Mouse (Mus musculus): ENCODE measurements around the gene Angptl4. TPM values are rescaled to one million over a fixed set of nuclear protein-coding genes. Genes with fewer than 3 reads are reported as not detected.
"Not testable (repeated sequence)": the region's sequence is repeated elsewhere in the genome, so short reads cannot be mapped to it uniquely, and the experiment has no call there.

Angptl4 gene
- total RNA-seq (2021): 1 to 10 TPM; 4.1 to 4.2 TPM
- long read RNA-seq, experiment 1, partial matches to known transcripts: 1 of 5 reads
- long read RNA-seq, experiment 1, other reads (novel, unspliced or antisense): 0 of 5 reads
- long read RNA-seq, experiment 2, transcript Angptl4-201 (7 exons, 3,308 nt): major isoform, 6 of 8 reads
- long read RNA-seq, experiment 2, partial matches to known transcripts: 1 of 8 reads
- long read RNA-seq, experiment 2, other reads (novel, unspliced or antisense): 1 of 8 reads

- Histone ChIP-seq H3K27ac (peak within 1 kb of the TSS; percentile 80), H3K4me3 (peak within 1 kb of the TSS; percentile 55)
- TF ChIP-seq CTCF (conservative IDR thresholded peaks at IDR 0.05): peak; percentile 45
- peak in 1 of 2 experiments; percentile 42 for DNase-seq (ENCODE audit: low spot score in 2 of 2)
Observed at GRCm38 (mm10) chr17:33781124-33781977, at the start of gene Angptl4. Gene Angptl4, minus strand, starts transcription at chr17:33781830.

GRCm38 (mm10) chr17:33829561-33829960 is 47.9 kb upstream of the Angptl4 start:
- no peak for DNase-seq (ENCODE audit: low spot score in 2 of 2)
- Histone ChIP-seq H3K27ac (peak overlapping the region; percentile 36), H3K4me3 (no peak overlapping the region)
- no peak for TF ChIP-seq CTCF (conservative IDR thresholded peaks at IDR 0.05)

- no peak for DNase-seq (ENCODE audit: low spot score in 2 of 2)
- TF ChIP-seq CTCF (conservative IDR thresholded peaks at IDR 0.05): no peak
- Histone ChIP-seq H3K4me3 (no peak overlapping the region), H3K27ac (no peak overlapping the region)
Observed at GRCm38 (mm10) chr17:33828892-33829291, 47.3 kb upstream of the Angptl4 start.

GRCm38 (mm10) chr17:33826850-33827249 is 45.2 kb upstream of the Angptl4 start:
- H3K4me3 ChIP-seq: no peak overlapping the region
- peak; percentile 63 to 69 for DNase-seq (ENCODE audit: low spot score in 2 of 2)
- TF ChIP-seq CTCF (conservative IDR thresholded peaks at IDR 0.05): peak; percentile 96
- peak overlapping the region; percentile 8; the same call in 1 of the 2 replicates for H3K27ac ChIP-seq

- Histone ChIP-seq H3K4me3 (peak overlapping the region; percentile 63), H3K27ac (peak overlapping the region; percentile 95; the same call in 1 of the 2 replicates)
- no peak for TF ChIP-seq CTCF (conservative IDR thresholded peaks at IDR 0.05)
- no peak for DNase-seq (ENCODE audit: low spot score in 2 of 2)
Observed at GRCm38 (mm10) chr17:33825462-33825861, 43.8 kb upstream of the Angptl4 start.

GRCm38 (mm10) chr17:33824997-33825330 is 43.3 kb upstream of the Angptl4 start:
- DNase-seq (ENCODE audit: low spot score in 2 of 2): not testable (repeated sequence)
- peak overlapping the region; percentile 63 for H3K4me3 ChIP-seq
- peak overlapping the region; percentile 95 for H3K27ac ChIP-seq

GRCm38 (mm10) chr17:33824084-33824996 is 42.7 kb upstream of the Angptl4 start, which contains the start of the genes Rps28 and Ndufa7:
Gene Rps28, minus strand, starts transcription at chr17:33824562.
Gene Ndufa7, plus strand, starts transcription at chr17:33824572.
- TF ChIP-seq CTCF (conservative IDR thresholded peaks at IDR 0.05): no peak

GRCm38 (mm10) chr17:33823171-33823570 is 41.5 kb upstream of the Angptl4 start:
- peak overlapping the region; percentile 63 for H3K4me3 ChIP-seq
- peak overlapping the region; percentile 95; the same call in 1 of the 2 replicates for H3K27ac ChIP-seq
- DNase-seq (ENCODE audit: low spot score in 2 of 2): not testable (repeated sequence)

More at GRCm38 (mm10) chr17:33824084-33824996, 42.7 kb upstream of the Angptl4 start, which contains the start of the genes Rps28 and Ndufa7:
- peak within 1 kb of the TSS; percentile 95 for H3K27ac ChIP-seq
- DNase-seq (ENCODE audit: low spot score in 2 of 2): peak; percentile 97 to 99
- H3K4me3 ChIP-seq: peak within 1 kb of the TSS; percentile 63

GRCm38 (mm10) chr17:33822436-33822959 is 40.9 kb upstream of the Angptl4 start:
- Histone ChIP-seq H3K27ac (no peak overlapping the region), H3K4me3 (no peak overlapping the region)
- no peak for DNase-seq (ENCODE audit: low spot score in 2 of 2)
- peak; percentile 56 for TF ChIP-seq CTCF (conservative IDR thresholded peaks at IDR 0.05)

GRCm38 (mm10) chr17:33817969-33818643 is 36.5 kb upstream of the Angptl4 start:
- peak overlapping the region; percentile 96 for H3K27ac ChIP-seq
- peak overlapping the region; percentile 72 for H3K4me3 ChIP-seq
- no peak for TF ChIP-seq CTCF (conservative IDR thresholded peaks at IDR 0.05)
- no peak for DNase-seq (ENCODE audit: low spot score in 2 of 2)

GRCm38 (mm10) chr17:33817184-33817968 is 35.7 kb upstream of the Angptl4 start:
- peak; percentile 90 for DNase-seq (ENCODE audit: low spot score in 2 of 2)
- Histone ChIP-seq H3K27ac (peak overlapping the region; percentile 96), H3K4me3 (peak overlapping the region; percentile 72)
- TF ChIP-seq CTCF (conservative IDR thresholded peaks at IDR 0.05): no peak

Data from layer of hippocampus, adult 2 months (tissue).